Mouse (Mus musculus) kidney, adult 11 months (tissue): ENCODE data around the gene Fam234a.
A peak's percentile ranks its signal among the peaks of the same experiment; 100 is the strongest.
"Not testable (repeated sequence)": the region's sequence is repeated elsewhere in the genome, so short reads cannot be mapped to it uniquely, and the experiment has no call there.

Experiments
- DNase-seq: peaks from one replicate; pipeline ENCODE4 v3.0.0; 2022

Gene Fam234a

GRCm38 (mm10) chr17:26244101-26244841 is at the start of gene Fam234a:
Fam234a (minus strand) TSS chr17:26244242.
- peak; percentile 95 for DNase-seq

- DNase-seq: no peak
Observed at GRCm38 (mm10) chr17:26289475-26289874, 45.4 kb upstream of the Fam234a start.

- DNase-seq: no peak
Observed at GRCm38 (mm10) chr17:26286199-26286955, 42.3 kb upstream of the Fam234a start.

- peak; percentile 19 for DNase-seq
Observed at GRCm38 (mm10) chr17:26276711-26277110, 32.7 kb upstream of the Fam234a start.

- DNase-seq: peak; percentile 19
Observed at GRCm38 (mm10) chr17:26275933-26276332, 31.9 kb upstream of the Fam234a start.

GRCm38 (mm10) chr17:26272586-26272985 is 28.5 kb upstream of the Fam234a start:
- no peak for DNase-seq

- not testable (repeated sequence) for DNase-seq
Observed at GRCm38 (mm10) chr17:26269577-26269976, 25.5 kb upstream of the Fam234a start.

- DNase-seq: no peak
Observed at GRCm38 (mm10) chr17:26268851-26269250, 24.8 kb upstream of the Fam234a start.

- no peak for DNase-seq
Observed at GRCm38 (mm10) chr17:26262384-26262783, 18.3 kb upstream of the Fam234a start.

GRCm38 (mm10) chr17:26261826-26262225 is 17.8 kb upstream of the Fam234a start:
- DNase-seq: no peak

- DNase-seq: no peak
Observed at GRCm38 (mm10) chr17:26255313-26255712, 11.3 kb upstream of the Fam234a start.

- no peak for DNase-seq
Observed at GRCm38 (mm10) chr17:26253399-26253798, 9.4 kb upstream of the Fam234a start.

GRCm38 (mm10) chr17:26252539-26253251 is 8.7 kb upstream of the Fam234a start, which contains the start of gene Luc7l:
Luc7l (plus strand) TSS chr17:26252896.
- DNase-seq: peak; percentile 95

GRCm38 (mm10) chr17:26251886-26252538 is 8.0 kb upstream of the Fam234a start:
- DNase-seq: no peak

- DNase-seq: no peak
Observed at GRCm38 (mm10) chr17:26243471-26244100, 456 bp downstream of the Fam234a start.

- no peak for DNase-seq
Observed at GRCm38 (mm10) chr17:26240990-26241389, 3.1 kb downstream of the Fam234a start.

GRCm38 (mm10) chr17:26240120-26240790 is 3.8 kb downstream of the Fam234a start:
- DNase-seq: no peak

GRCm38 (mm10) chr17:26239551-26239950 is 4.5 kb downstream of the Fam234a start:
- no peak for DNase-seq

GRCm38 (mm10) chr17:26237667-26238066 is 6.4 kb downstream of the Fam234a start:
- no peak for DNase-seq

GRCm38 (mm10) chr17:26235077-26235815 is 8.8 kb downstream of the Fam234a start:
- no peak for DNase-seq

GRCm38 (mm10) chr17:26234386-26234785 is 9.7 kb downstream of the Fam234a start:
- DNase-seq: no peak
